ENCODE assay signal across 8 mouse cellular contexts in genomic region chr8:11550281-11550948, GRCm38 (mm10). TPM values are rescaled to one million over a fixed set of nuclear protein-coding genes. Genes with fewer than 3 reads are reported as not detected.
A peak's percentile ranks its signal among the peaks of the same experiment; 100 is the strongest.
DNase-seq lines count a peak whose midpoint lies in the region; ATAC-seq lines count a peak whose summit lies in the region.

TSS of gene Cars2 (minus strand) at chr8:11550783.

- peak; percentile 57 for ATAC-seq in hindbrain, embryonic 13.5 days (ENCODE audit: low FRiP score)

- no peaks in the 10 kb centered on the region for H3K9me3 ChIP-seq in hindbrain, embryonic 13.5 days

- peak within 1 kb of the TSS; percentile 93 for H3K9ac ChIP-seq in hindbrain, embryonic 13.5 days

- peaks cover 24% of the 10 kb centered on the region for H3K4me1 ChIP-seq in hindbrain, embryonic 13.5 days (replicated peaks)

- H3K36me3 ChIP-seq in hindbrain, embryonic 13.5 days = peaks cover 13% of the 10 kb centered on the region

- peak within 1 kb of the TSS; percentile 75 for H3K4me2 ChIP-seq in hindbrain, embryonic 13.5 days

- WGBS in hindbrain, embryonic 13.5 days = under 1% methylated on average over 53 of the region's 53 CpGs

- peak within 1 kb of the TSS; percentile 92 for H3K27ac ChIP-seq in hindbrain, embryonic 13.5 days

- H3K4me3 ChIP-seq in hindbrain, embryonic 13.5 days = peak within 1 kb of the TSS; percentile 77

- no peaks in the 10 kb centered on the region for H3K27me3 ChIP-seq in hindbrain, embryonic 13.5 days

- peak; percentile 93 for DNase-seq in Muller cell, postnatal 12 days (ENCODE audit: inconsistent ontology term)
- DNase-seq in cerebellum, postnatal 10 days = peak; percentile 93 to 96
- DNase-seq in frontal cortex, postnatal 14 days (ENCODE audit: low spot score in 2 of 2) = peak; percentile 79 to 85
- DNase-seq in layer of hippocampus, postnatal 25 days (ENCODE audit: extremely low spot score in 1 of 2, low spot score in 1 of 2) = peak; percentile 68 to 85
- peak; percentile 96 for DNase-seq in lung, postnatal 25 days (ENCODE audit: low spot score)
- peak; percentile 88 for DNase-seq in retina, embryonic 14.5 days (ENCODE audit: low spot score)
- peak; percentile 95 for DNase-seq in thymus, postnatal 4 days

RNA-seq across cellular contexts. Expression of gene Cars2, which starts in this region (rescaled TPM):
- 22.6 and 23.8 TPM in 2 replicates for polyA plus RNA-seq in hindbrain, embryonic 13.5 days (2015; fragmentation: Nextera tagmentation; extraction: Ambion mirVana)
- total RNA-seq in layer of hippocampus, postnatal 25 days (2021) = 10 to 100 TPM; 21.7 to 24.3 TPM

Comparison
In these comparisons a context has a peak if more than half of its experiments do, and no peak if none do; other contexts are left out.
1. Peak in every context shown above with its lines: DNase-seq, ATAC-seq, H3K4me3 ChIP-seq and H3K27ac ChIP-seq.